In the genomic region with DNA sequence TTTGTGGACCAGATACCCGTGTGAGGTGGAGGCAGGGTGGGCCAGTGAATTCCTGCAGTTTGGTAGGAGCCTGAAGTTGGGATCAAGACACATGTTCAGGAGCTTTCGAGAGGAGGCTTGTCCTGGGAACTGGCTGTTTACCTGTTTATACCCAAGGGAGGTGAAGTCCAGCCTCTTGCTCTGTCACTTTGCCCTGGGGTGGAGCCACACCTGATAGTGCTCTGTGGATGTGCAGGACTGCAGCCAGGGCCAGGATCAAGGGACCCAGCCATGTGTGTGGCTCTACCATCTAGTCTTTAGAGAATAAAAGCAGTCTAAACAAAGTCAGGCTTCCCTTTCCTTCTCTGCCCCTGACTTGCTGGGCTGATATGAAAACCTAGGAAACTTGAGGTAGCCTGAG, we compare ENCODE assay signal across 21 mouse cellular contexts. TPM values are rescaled to one million over a fixed set of nuclear protein-coding genes. Genes with fewer than 3 reads are reported as not detected.
DNase-seq lines count a peak whose midpoint lies in the region; ATAC-seq and TF ChIP-seq lines count a peak whose summit lies in the region.
"Had no signal": no experiment of that assay in that cellular context is flagged by ENCODE, and none has a peak within 500 bp of the region (broad histone marks: within the 10 kb centered on the region; RNA-seq: fewer than 3 reads in every experiment).

No protein-coding gene starts in this region.

- DNase-seq in kidney, adult 18-20 months = peak; percentile 43
- DNase-seq in kidney, postnatal 10 days = no peak
- peak; percentile 6 for DNase-seq in liver
- no peak for DNase-seq in liver, embryonic 11.5 days (ENCODE audit: low spot score)
- DNase-seq in kidney, postnatal 36 days = peak; percentile 61 to 68
- no peak for DNase-seq in liver, postnatal 0 days
- no peak for DNase-seq in retina, postnatal 1 day
- DNase-seq in layer of hippocampus, adult 9-11 months = no peak
- DNase-seq: adrenal gland, postnatal 10 days; cerebellum, adult 11 months; cerebellum, adult 8-10 months; cerebellum, postnatal 14 days; embryo, embryonic 11 days; gastrocnemius, postnatal 36 days; heart, adult 11 months; heart, postnatal 4 days had no signal

- H3K4me2 ChIP-seq in liver, embryonic 11.5 days = no peak overlapping the region
- H3K4me2 ChIP-seq in liver, postnatal 0 days (ENCODE audit: low read depth, low read length) = no peak overlapping the region
- H3K4me2 ChIP-seq: embryonic facial prominence, embryonic 15.5 days; forebrain, embryonic 15.5 days; heart, embryonic 13.5 days had no signal

- H3K9ac ChIP-seq in liver, embryonic 11.5 days (ENCODE audit: low read depth, low read length) = no peak overlapping the region
- no peak overlapping the region for H3K9ac ChIP-seq in liver, postnatal 0 days (replicated peaks)
- H3K9ac ChIP-seq: embryonic facial prominence, embryonic 15.5 days; forebrain, embryonic 15.5 days; heart, embryonic 13.5 days had no signal

- no peak for ATAC-seq in liver, embryonic 11.5 days (replicated peaks; ENCODE audit: low FRiP score)
- no peak for ATAC-seq in liver, postnatal 0 days
- ATAC-seq: forebrain, embryonic 15.5 days had no signal

- no peaks in the 10 kb centered on the region for H3K27me3 ChIP-seq in liver, embryonic 11.5 days (replicated peaks; ENCODE audit: control insufficient read depth, insufficient read depth, low read length)
- H3K27me3 ChIP-seq in liver, postnatal 0 days (ENCODE audit: insufficient read depth, low read length) = no peaks in the 10 kb centered on the region
- H3K27me3 ChIP-seq: embryonic facial prominence, embryonic 15.5 days; heart, embryonic 13.5 days had no signal

- 68% methylated on average over 2 of the region's 2 CpGs for WGBS in liver, embryonic 11.5 days
- 45% methylated on average over 2 of the region's 2 CpGs for WGBS in liver, postnatal 0 days (ENCODE audit: insufficient replicate concordance)

- no peaks in the 10 kb centered on the region for H3K4me1 ChIP-seq in liver, embryonic 11.5 days (replicated peaks; ENCODE audit: control insufficient read depth, insufficient read depth, low read length)
- H3K4me1 ChIP-seq in liver, postnatal 0 days (ENCODE audit: insufficient read depth) = peaks cover 3% of the 10 kb centered on the region

- no peak overlapping the region for H3K4me3 ChIP-seq in liver, embryonic 11.5 days (ENCODE audit: low read depth, low read length)
- no peak overlapping the region for H3K4me3 ChIP-seq in liver, postnatal 0 days (ENCODE audit: low read depth, low read length)
- H3K4me3 ChIP-seq: embryonic facial prominence, embryonic 15.5 days; erythroblast, embryonic 14.5 days; forebrain, embryonic 10.5 days; forebrain, embryonic 15.5 days; heart, embryonic 13.5 days had no signal

- no peaks in the 10 kb centered on the region for H3K36me3 ChIP-seq in liver, embryonic 11.5 days (ENCODE audit: control insufficient read depth, insufficient read depth, low read length)
- H3K36me3 ChIP-seq in liver, postnatal 0 days (replicated peaks; ENCODE audit: insufficient read depth, low read length) = no peaks in the 10 kb centered on the region
- H3K36me3 ChIP-seq: embryonic facial prominence, embryonic 15.5 days; forebrain, embryonic 15.5 days had no signal

- no peak overlapping the region for H3K27ac ChIP-seq in liver, embryonic 11.5 days (ENCODE audit: low read depth, low read length)
- H3K27ac ChIP-seq in liver, postnatal 0 days (ENCODE audit: low read depth) = 0 out of 2 replicates have a peak overlapping the region, but pooled peaks have one; percentile 55
- H3K27ac ChIP-seq: embryonic facial prominence, embryonic 15.5 days; forebrain, embryonic 10.5 days; forebrain, embryonic 15.5 days; heart, embryonic 13.5 days had no signal

- no peak for TF ChIP-seq CTCF in liver, postnatal 0 days (IDR thresholded peaks at IDR 0.05; ENCODE audit: low read depth)

- TF ChIP-seq EP300 in liver, postnatal 0 days (IDR thresholded peaks at IDR 0.05; ENCODE audit: low read depth) = no peak

- no peaks in the 10 kb centered on the region for H3K9me3 ChIP-seq in liver, embryonic 11.5 days (ENCODE audit: control insufficient read depth, low read length)
- no peaks in the 10 kb centered on the region for H3K9me3 ChIP-seq in liver, postnatal 0 days (ENCODE audit: low read length)
- H3K9me3 ChIP-seq: embryonic facial prominence, embryonic 15.5 days; forebrain, embryonic 10.5 days; forebrain, embryonic 15.5 days; heart, embryonic 13.5 days had no signal

RNA-seq across cellular contexts. Expression of a gene that starts 40.9 kb away (rescaled TPM):
- polyA plus RNA-seq in liver, embryonic 11.5 days (2014; fragmentation: Nextera tagmentation; extraction: Ambion mirVana) = 12.5 and 14.5 TPM in 2 replicates
- polyA plus RNA-seq in liver, postnatal 0 days (2015; fragmentation: Nextera tagmentation; extraction: Ambion mirVana) = 8.9 and 10.2 TPM in 2 replicates

Comparison
In these comparisons a context has a peak if more than half of its experiments do, and no peak if none do; other contexts are left out.
1. DNase-seq: peak in kidney, adult 18-20 months (single experiment), liver (single experiment) and kidney, postnatal 36 days (2 of 2); none in kidney, postnatal 10 days (single experiment), liver, embryonic 11.5 days (single experiment), liver, postnatal 0 days (single experiment), retina, postnatal 1 day (single experiment) and layer of hippocampus, adult 9-11 months (single experiment).